Mouse (Mus musculus): ENCODE measurements at regions not wholly inside any gene's neighbourhood (a gene's known extent, or its start where the extent isn't known, plus 50 kb on each side); places are given as distances from the start of the nearest gene placed in this dataset.

DNA sequence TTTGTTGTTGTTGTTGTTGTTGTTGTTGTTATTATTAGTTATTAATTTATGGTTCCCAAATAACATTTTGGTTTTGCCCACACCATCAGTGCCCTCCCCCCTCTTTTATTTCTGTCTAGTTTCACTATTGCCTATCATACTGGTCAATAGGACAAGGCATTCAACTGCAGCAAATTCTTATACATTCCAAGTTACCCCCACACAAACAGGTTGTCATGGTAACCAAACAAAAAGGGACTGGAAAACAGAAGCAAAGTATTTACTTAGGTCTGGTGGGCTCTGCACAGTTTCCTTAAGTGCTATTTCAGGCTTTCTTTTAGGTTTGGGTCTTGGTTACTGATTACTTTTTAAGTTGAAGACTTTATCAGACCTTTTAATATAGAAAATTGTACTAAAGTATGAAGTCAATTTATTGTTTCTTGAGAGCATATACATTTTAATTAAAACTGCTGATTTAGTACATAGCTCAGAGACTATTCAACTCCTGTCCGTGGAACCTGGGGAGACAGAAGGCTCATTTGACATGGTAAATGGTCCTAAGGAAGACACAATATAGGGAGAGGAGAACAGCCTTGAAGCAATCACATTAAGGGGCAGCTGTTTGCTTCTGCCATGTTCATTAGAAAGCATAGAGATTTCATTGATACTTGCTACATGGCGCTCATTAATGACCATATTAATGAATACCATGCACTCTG lies 90.3 kb downstream of the Brms1l start:
- no peak for DNase-seq (ENCODE audit: low read depth, low spot score)

Data from c-Kit-negative CD71-positive TER-119-positive erythroid progenitor cells, embryonic 14.5 days (primary cell).